Mouse (Mus musculus): ENCODE data around the gene Mark4.

DNA sequence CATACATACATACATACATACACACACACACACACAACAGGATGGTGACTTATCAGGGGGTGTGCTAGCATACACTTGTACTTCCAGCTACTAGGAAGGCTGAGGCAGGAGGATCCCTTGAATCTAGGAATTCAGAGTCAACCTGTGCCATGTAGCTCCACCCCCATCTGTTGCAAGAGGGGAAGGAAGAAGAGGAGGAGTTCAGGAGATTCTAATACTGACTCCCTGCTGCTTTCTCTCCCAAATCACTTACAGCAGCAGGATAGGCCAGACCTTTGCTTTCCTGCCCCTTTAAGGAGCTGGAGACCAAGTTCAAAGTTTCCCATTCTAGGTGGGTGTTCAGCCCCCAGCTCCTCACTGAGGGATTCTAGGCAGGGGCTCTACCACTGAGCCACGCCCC is 26.9 kb upstream of the Mark4 start:
- TF ChIP-seq CTCF (IDR thresholded peaks at IDR 0.05; ENCODE audit: extremely low read depth, insufficient read depth, insufficient read length, insufficient replicate concordance), result no peak
- no peak for TF ChIP-seq POLR2A (IDR thresholded peaks at IDR 0.05; ENCODE audit: low read depth, low read length)

Data from spleen, adult 2 months (tissue).